Mouse (Mus musculus) cerebellum, adult 8-10 months (tissue): ENCODE measurements around the gene Mturn.

Experiments used
- DNase-seq: peaks from one replicate; pipeline ENCODE4 v3.0.0; 2022

Gene Mturn

DNA sequence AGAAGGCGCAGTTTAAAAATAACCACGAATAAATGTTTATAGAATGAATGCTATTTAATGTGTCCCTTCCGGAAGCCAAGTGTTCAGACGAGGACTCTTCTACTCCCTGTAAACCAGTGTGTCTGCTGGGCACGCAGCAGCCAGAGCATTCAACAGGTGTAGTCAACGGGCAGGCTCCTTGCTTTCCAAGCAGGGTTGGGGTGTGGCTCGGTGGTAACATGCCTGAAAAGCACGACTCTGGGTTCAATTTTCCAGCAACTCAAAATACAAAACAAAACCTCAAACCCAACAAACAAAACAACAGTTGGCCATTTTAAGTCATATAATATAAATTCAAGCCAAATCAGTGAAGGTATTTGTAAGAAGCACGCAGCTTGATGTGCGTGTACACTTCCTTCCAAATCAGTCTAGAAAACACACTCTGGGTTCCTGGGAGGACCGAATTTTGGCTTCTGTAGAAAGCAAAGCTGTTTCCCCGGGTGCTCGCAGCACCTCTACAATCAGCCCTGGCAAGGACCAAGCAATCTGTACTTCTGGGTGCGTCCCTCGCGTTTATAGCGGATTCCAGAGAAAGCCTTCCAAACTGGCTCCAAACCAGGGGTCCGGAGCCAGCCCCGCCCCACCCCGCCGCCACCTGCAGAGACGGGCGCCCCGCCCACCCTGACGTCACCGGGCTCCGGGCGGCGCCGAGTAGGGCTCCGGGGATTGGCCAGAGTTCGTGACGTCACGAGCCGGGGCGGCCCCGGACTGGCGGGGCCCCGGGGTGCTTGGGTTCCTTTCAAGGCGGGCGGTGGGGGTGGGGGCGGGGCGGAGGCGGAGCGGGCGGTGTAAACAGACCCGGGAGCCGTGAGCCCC lies at the start of gene Mturn:
Gene Mturn, plus strand, starts transcription at position 734 of the 855 bp plus-strand sequence.
- peak; percentile 97 for DNase-seq

GRCm38 (mm10) chr6:54639877-54640276 lies 41.5 kb upstream of the Mturn start:
- DNase-seq = no peak

- DNase-seq = no peak
Observed at GRCm38 (mm10) chr6:54641953-54642352, 39.5 kb upstream of the Mturn start.

GRCm38 (mm10) chr6:54643181-54643580 lies 38.2 kb upstream of the Mturn start:
- DNase-seq = no peak

DNA sequence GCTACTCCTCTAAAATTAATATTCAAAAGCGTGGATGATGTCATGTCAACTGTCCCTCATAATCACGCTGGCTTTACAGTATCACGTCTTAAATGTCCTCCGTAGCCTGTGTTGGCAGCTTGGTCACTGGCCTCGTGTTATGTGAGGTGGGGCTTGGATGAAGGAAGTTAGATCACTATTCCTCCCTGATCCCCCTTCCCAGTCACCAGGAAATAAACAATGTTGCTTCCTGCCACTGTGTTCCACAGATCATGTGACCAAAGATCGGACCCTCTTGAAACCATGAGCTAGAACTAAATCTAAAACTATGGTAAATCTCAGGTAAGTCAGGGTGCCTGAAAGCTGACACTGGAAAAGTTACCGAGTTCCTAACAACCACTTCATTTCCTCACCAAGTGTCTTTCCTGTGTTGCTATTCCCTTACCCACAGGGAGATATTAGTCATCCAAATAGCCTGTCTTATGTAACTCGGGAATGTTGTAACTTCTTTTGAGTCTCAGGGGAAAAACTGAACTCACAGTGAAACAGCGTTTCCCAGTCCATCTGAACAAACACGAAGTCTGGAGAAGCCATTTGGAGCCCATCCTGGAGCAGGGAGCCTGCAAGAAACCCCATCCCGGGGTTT lies 25.8 kb upstream of the Mturn start:
- DNase-seq = no peak

GRCm38 (mm10) chr6:54657861-54658260 lies 23.6 kb upstream of the Mturn start:
- no peak for DNase-seq

- DNase-seq = no peak
Observed at GRCm38 (mm10) chr6:54669868-54670267, 11.6 kb upstream of the Mturn start.

- DNase-seq = no peak
Observed at GRCm38 (mm10) chr6:54672901-54673300, 8.5 kb upstream of the Mturn start.

DNA sequence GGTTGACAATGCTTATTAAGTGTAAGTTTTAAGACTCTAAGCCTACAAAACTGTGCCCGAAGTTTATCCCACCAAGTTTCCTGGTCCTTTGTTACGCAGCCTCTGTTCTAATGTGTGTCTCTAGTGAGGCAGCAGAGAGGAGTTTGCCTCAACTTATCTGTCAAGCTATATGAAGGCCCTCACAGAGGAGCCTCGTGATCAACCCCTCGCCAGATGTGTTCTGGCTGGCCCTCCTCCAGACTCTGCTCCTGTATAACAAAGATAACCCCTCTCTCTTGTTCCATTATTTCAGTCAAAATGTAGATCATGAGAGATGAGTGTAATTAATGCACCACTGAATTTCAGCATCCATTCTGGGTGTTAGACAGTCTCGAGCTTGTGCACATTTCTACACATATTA lies 1.7 kb upstream of the Mturn start:
- DNase-seq = no peak

- DNase-seq = no peak
Observed at GRCm38 (mm10) chr6:54681746-54682428, 463 bp downstream of the Mturn start.

DNA sequence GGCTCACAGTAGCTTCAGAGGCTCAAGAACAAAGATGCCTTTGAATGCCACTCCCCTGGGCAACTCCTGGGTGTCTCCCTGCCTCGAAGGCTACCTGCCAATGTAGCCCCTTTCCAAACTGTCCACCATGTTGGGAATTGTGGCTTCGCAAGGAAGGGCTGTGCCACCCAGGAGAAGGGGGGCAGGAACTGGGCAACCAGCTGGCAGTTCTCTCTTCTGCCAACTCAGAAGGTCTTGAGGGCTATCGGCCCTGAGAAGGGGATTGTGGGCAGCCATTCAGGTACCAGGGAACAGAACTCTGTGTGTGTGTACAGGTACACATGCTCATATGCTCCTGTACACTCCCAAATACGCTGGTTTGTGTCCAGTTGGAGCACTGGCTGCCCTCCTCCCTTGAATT lies 2.7 kb downstream of the Mturn start:
- DNase-seq = no peak

GRCm38 (mm10) chr6:54685103-54685502 lies 3.7 kb downstream of the Mturn start:
- no peak for DNase-seq

DNA sequence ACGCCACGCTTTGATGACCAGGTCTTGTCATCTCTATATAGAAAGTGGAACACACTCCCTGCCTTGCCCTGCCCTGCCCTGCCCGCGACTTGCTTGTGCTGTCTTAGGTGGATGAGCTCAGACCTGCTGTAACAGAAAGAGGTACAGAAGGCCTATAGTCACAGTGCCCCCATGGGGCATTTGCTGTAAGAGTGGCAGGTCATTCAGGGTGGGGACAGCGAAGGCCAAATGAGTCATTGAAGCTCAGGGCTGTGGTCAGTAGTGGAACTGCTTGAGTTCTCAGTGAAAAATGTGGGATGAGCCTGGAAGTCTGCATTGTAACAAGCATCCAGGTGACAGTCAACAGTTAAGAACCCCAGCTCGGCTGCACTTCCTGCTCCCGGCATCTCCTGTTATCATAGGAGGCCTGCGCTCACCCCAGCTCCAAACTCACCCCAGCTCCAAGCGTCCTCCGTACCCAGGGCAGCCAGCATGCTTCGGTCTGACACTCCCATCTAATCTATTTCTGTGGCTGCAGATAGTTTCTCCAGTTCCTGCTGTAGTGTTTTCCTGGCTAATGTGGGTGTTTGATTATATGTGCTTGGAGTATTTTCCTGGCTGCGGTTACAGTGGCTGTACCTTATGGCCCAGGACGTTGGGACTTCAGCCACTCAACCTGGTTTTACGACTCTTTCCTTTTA lies 4.4 kb downstream of the Mturn start:
- DNase-seq = no peak

- DNase-seq = no peak
Observed at GRCm38 (mm10) chr6:54686946-54687737, 5.7 kb downstream of the Mturn start.

- no peak for DNase-seq
Observed at GRCm38 (mm10) chr6:54688467-54689323, 7.3 kb downstream of the Mturn start.

GRCm38 (mm10) chr6:54689686-54690085 lies 8.3 kb downstream of the Mturn start:
- no peak for DNase-seq

DNA sequence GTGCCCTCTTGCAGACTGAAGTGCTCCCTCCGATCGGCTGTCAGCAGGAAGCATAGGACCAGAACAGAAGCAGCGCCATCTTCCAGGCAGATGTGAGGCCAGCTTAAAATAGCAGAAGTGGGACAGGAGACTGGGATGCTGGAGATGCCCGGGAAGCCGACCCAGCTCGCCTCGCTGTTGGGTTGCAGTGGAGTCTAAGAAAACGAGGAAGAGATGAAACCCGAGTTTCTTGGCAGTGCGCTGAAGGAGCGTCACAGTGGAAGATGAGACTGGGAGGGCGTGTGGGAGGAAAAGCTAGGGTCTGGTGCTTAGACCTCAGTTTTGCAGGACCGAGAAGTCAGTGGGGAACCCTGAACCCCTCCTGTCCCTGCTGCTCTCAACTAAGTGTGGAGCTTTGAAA lies 9.4 kb downstream of the Mturn start:
- no peak for DNase-seq

DNA sequence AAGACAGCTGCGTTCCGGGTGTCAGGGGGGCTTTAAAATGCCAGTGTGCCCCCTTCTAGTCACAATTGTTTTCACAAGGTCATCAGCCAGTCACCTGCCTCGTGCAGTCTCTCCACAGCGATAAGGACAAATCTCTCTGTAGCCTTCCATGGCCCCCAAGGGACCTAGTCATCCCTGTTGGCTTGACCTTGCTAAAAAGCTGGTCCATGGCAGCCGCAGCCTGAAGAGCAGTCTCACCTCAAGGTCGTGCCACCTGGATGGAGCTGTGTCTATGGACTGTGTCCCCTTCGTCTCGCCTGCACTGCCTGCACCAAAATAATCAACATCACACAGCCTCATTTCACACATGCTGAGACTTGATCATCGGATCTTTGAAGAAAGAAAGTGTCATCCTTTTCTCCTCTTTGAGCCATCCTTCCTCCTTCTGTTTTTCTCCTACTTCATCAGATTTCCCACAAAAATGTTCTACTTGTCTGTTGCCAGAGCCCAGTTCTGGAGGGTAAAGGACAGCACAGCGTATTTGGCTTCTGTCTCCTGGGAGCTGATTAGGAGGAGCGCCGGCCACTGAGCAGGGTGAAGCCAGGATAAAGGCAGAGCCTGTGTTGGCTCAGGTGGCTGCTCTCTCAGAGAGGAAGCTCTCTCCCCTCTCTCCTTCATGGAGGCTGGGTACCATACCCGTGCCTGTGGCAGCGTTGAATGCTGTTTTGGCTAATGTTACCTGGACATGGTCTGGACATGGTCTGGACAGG lies 10.1 kb downstream of the Mturn start:
- no peak for DNase-seq

DNA sequence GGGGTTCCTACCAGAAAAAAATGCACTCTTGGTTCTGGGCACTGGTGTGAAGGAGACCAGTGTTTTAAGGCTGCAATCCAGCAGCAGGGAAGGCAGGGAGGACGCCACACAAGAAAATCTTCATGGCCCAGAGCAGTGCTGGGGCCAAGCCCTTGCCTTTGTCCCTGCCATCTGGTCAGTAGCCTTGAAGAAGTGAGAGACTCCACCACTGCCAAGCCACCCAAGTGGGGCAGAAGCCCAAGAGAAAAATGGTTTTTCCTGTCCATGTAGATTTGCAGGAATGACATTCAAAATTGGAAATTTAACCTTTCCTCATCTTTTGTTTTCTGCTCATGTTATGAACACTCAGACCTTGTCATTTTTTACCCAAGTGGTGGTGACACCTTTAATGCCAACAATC lies 10.8 kb downstream of the Mturn start:
- DNase-seq = no peak

GRCm38 (mm10) chr6:54693286-54693685 lies 11.9 kb downstream of the Mturn start:
- no peak for DNase-seq
